Mouse (Mus musculus) macrophage (primary cell): ENCODE data around the gene Ptpn4. TPM values are rescaled to one million over a fixed set of nuclear protein-coding genes. Genes with fewer than 3 reads are reported as not detected.

Experiments
- H3K27ac ChIP-seq: fragments of 350-480 bp; formaldehyde crosslinking; 2 replicates; pipeline ENCODE4 v1.9.0; 2021
- H3K36me3 ChIP-seq: fragments of 350-480 bp; formaldehyde crosslinking; 2 replicates; pipeline ENCODE4 v1.9.0; 2021; ENCODE audit errors: inconsistent target
- H3K4me3 ChIP-seq: fragments of 350-480 bp; formaldehyde crosslinking; 2 replicates; pipeline ENCODE4 v1.9.0; 2021; ENCODE audit errors: inconsistent target
- H3K79me2 ChIP-seq: fragments of 350-480 bp; formaldehyde crosslinking; 2 replicates; pipeline ENCODE4 v1.9.0; 2021; ENCODE audit errors: inconsistent target
- WGBS: methylation state at CpG from one replicate; pipeline ENCODE4 v1.1.7; 2026; ENCODE audit warnings: inconsistent platforms; ENCODE audit not compliant: missing documents; 5-methylcytosine and 5-hydroxymethylcytosine counted together
- polyA plus RNA-seq: library from polyadenylated mRNA; stranded (reverse); fragments of 250-400 nt; gene quantifications from 3 replicates; pipeline ENCODE4 v1.2.4, GENCODE M21; 2018; ENCODE audit warnings: inconsistent platforms

Ptpn4 gene
- polyA plus RNA-seq, 1 experiment from 2014 or later = 2.2 TPM

- Histone ChIP-seq H3K79me2 (no peaks in the 10 kb centered on the region), H3K27ac (no peak overlapping the region), H3K4me3 (no peak overlapping the region), H3K36me3 (no peaks in the 10 kb centered on the region)
Observed at GRCm38 (mm10) chr1:119641090-119641812, 196.2 kb downstream of the Ptpn4 start.

- WGBS = 56% methylated on average over 2 of the region's 2 CpGs
- no peak overlapping the region for H3K27ac ChIP-seq
Observed at GRCm38 (mm10) chr1:119640006-119640405, 197.4 kb downstream of the Ptpn4 start.

GRCm38 (mm10) chr1:119637188-119638023 lies 200.0 kb downstream of the Ptpn4 start:
- Histone ChIP-seq H3K4me3 (no peak overlapping the region), H3K79me2 (no peaks in the 10 kb centered on the region), H3K27ac (no peak overlapping the region), H3K36me3 (no peaks in the 10 kb centered on the region)
- 92% methylated on average over 4 of the region's 6 CpGs for WGBS

More at GRCm38 (mm10) chr1:119640006-119640405, 197.4 kb downstream of the Ptpn4 start:
- Histone ChIP-seq H3K36me3 (no peaks in the 10 kb centered on the region), H3K79me2 (no peaks in the 10 kb centered on the region), H3K4me3 (no peak overlapping the region)

- H3K4me3 ChIP-seq = no peak overlapping the region
- H3K36me3 ChIP-seq = no peaks in the 10 kb centered on the region
- 88% methylated on average over 3 of the region's 3 CpGs for WGBS
- no peak overlapping the region for H3K27ac ChIP-seq
- H3K79me2 ChIP-seq = no peaks in the 10 kb centered on the region
Observed at GRCm38 (mm10) chr1:119634746-119635145, 202.7 kb downstream of the Ptpn4 start.

GRCm38 (mm10) chr1:119630428-119630827 lies 207.0 kb downstream of the Ptpn4 start:
- Histone ChIP-seq H3K27ac (no peak overlapping the region), H3K79me2 (no peaks in the 10 kb centered on the region), H3K36me3 (no peaks in the 10 kb centered on the region), H3K4me3 (no peak overlapping the region)
- 92% methylated on average over 1 of the region's 1 CpGs for WGBS

GRCm38 (mm10) chr1:119626837-119627236 lies 210.6 kb downstream of the Ptpn4 start:
- H3K27ac ChIP-seq = no peak overlapping the region
- no peak overlapping the region for H3K4me3 ChIP-seq
- 93% methylated on average over 4 of the region's 4 CpGs for WGBS
- no peaks in the 10 kb centered on the region for H3K79me2 ChIP-seq
- no peaks in the 10 kb centered on the region for H3K36me3 ChIP-seq

- whole genome bisulfite sequencing = 96% methylated on average over 2 of the region's 2 CpGs
- Histone ChIP-seq H3K79me2 (no peaks in the 10 kb centered on the region), H3K27ac (no peak overlapping the region), H3K36me3 (no peaks in the 10 kb centered on the region), H3K4me3 (no peak overlapping the region)
Observed at GRCm38 (mm10) chr1:119624444-119624843, 213.0 kb downstream of the Ptpn4 start.

GRCm38 (mm10) chr1:119605396-119605795 lies 232.0 kb downstream of the Ptpn4 start:
- WGBS = 97% methylated on average over 3 of the region's 3 CpGs
- no peaks in the 10 kb centered on the region for H3K36me3 ChIP-seq
- H3K79me2 ChIP-seq = no peaks in the 10 kb centered on the region
- H3K27ac ChIP-seq = no peak overlapping the region
- no peak overlapping the region for H3K4me3 ChIP-seq

Other genes starting within 250 kb of the Ptpn4 start
- 0.45 to 1.0 TPM (median 0.46 TPM) in 3 replicates for gene Epb41l5, start 188.6 kb downstream of the Ptpn4 start, polyA plus RNA-seq
- 2.1 to 3.2 TPM (median 3.0 TPM) in 3 replicates for gene Tmem177, start 75.6 kb upstream of the Ptpn4 start, polyA plus RNA-seq
- gene Cfap221, start 159.6 kb upstream of the Ptpn4 start, polyA plus RNA-seq = not detected in 3 replicates
- not detected in 3 replicates for gene Sctr, start 169.3 kb upstream of the Ptpn4 start, polyA plus RNA-seq
- gene Tmem37, start 236.5 kb upstream of the Ptpn4 start, polyA plus RNA-seq = 8.5 to 36.3 TPM (median 23.3 TPM) in 3 replicates